Mouse (Mus musculus) hematopoietic stem cell, adult 5-6 weeks (primary cell): Measurements from ENCODE around the gene Nup210. TPM values are rescaled to one million over a fixed set of nuclear protein-coding genes. Genes with fewer than 3 reads are reported as not detected.
"Not testable (repeated sequence)": the region's sequence is repeated elsewhere in the genome, so short reads cannot be mapped to it uniquely, and the experiment has no call there.

Experiments used
- ATAC-seq, 2 experiments: fragments of 125-278 bp in 1 of 2; replicated peaks in 1 of 2; 2 replicates each; pipeline ENCODE4 v1.8.0; 2016 to 2017; ENCODE audit warnings: inconsistent platforms in 2 of 2, mild to moderate bottlenecking in 2 of 2, moderate number of reproducible peaks in 2 of 2, low read depth in 1 of 2, moderate TSS enrichment in 1 of 2; ENCODE audit not compliant: low FRiP score in 2 of 2, poor library complexity in 2 of 2, severe bottlenecking in 2 of 2, insufficient read depth in 1 of 2, low TSS enrichment in 1 of 2
- total RNA-seq: library from RNA; stranded (forward); fragments of 172-1452, 232-1000 nt; gene quantifications from 2 replicates; pipeline ENCODE4 v1.2.3, GENCODE M21; 2017

Gene Nup210
- total RNA-seq, 1 experiment from 2014 or later, result 155 TPM

DNA sequence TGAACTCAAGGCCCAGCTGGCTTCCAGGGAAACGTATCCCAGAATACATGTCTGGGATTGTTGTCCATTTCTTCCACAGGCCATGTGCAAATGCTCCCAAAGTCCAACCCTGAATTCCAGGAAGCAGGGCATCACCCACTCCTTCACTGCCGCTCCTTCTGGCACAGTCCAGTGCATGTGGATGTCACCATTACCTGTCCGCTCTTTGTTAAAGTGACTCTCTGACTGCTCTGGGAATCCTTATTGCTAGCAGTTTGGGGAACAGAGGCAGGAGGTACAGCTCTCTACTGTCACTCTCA is 4.7 kb downstream of the Nup210 start:
- no peak for ATAC-seq

DNA sequence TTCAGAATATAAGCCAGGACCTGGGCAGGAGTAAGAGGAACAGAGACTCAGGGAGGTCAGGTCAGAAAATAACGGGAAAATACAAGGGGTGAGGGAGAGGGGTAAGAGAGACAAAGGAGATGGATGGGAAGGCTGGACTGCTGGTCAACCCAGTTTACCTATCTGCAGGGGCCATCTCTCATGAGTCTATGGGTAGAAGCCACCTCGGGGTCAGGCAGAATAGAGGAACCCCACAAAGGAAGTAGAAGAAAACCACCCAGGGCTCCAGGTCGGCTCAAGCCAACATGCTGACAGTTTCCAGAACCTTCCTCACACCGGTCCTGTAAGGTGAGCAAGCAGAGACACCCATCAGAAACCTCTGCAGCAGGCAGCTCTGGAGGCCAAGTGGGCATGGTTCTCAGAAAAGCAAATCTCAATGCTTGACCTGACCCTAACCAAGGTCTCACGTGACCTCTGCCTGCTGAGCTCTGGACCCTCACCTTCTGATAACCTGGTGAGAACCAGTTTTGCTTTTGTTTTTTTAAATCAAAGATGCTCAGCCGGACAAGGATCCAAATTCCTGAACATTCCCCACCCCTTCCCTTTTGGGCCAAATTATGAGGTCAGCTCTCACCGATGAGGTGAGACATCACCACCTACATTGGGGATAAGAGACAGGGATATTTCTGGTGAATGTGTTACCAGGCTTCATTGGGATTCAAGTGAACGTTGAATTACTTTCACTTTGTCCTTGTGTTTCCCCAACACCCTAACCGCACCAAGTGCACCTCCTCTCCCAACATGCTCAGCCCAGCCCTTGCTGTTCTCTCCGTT is 5.3 kb downstream of the Nup210 start:
- ATAC-seq, result peak; percentile 6 to 18; a peak in 1 of 4 replicates

DNA sequence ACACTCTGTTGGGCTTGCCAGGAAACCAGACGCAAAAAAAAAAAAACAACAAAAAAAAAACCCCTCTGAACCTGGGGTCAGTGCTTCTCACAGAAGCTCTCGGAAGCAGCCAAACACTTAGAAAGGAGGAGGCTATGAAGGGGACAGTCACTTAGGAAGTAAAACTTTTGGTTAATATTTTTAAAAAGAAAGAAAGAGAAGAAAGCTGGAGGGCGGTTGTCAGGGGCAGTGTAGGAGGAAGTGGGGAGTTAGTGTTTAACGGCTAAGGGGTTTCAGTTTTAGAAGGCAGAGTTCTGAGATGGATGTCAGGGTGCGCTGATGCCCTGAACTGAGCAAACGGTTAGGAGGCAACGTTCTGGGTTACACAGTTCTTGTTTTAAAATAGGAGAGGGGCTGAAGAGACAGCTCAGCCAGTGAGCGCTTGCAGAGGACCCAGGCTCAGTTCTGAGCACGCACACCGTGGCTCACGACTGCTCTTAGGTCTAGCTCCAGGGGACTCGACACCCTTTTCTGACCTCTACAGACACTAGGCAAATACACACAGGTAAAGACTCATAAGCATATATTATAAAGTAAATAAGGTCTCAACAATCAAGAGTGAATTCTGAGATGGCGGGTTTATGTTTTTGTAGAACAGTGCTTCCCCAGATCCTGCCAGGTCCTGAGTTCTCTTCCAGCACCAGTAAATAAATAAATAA is 6.2 kb downstream of the Nup210 start:
- peak; percentile 59 to 65 for ATAC-seq

DNA sequence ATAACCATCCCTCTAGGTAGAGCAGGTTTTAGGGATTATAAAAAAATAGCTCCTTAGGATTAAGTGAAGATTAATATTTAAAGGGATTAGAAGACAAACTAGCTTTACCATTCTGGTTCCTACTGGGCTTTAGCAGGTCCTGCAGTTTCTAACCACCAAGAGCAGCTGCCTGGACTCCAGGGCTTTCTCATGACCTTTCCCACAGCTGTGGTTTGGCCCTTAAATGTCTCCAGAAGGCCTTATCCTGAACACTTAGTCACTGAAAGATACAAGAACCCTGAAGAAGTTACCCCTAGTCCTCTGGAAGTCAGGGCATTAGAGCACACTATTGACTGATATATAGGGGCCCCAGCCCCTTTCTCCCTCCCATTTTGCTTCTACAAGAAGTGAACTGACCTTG is 7.1 kb downstream of the Nup210 start:
- no peak for ATAC-seq

DNA sequence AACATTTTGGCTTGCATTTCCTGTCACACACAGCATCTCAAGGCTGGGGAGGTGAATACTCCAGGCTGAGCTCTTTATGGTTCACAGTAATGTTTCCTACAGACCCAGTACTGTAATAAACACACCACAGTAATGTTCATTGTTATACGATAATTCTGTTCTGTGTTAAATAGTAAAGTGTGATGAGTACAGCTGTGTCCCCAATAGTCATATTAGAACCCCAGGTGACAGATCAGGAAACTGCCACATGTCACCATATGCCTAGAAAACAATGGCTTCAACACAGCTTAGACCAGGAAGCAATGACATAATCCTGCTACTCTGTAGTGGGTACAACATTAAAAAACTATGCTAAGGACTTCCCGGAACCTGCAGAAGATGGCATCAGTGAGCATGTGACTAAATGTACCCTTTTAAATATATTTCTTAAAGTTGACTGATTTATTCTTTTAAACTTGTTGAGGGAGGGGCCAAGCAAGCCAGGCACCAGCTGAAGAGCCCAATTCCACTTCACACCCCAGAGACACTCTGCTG is 7.6 kb downstream of the Nup210 start:
- ATAC-seq, result no peak; a peak in 1 of 4 replicates

DNA sequence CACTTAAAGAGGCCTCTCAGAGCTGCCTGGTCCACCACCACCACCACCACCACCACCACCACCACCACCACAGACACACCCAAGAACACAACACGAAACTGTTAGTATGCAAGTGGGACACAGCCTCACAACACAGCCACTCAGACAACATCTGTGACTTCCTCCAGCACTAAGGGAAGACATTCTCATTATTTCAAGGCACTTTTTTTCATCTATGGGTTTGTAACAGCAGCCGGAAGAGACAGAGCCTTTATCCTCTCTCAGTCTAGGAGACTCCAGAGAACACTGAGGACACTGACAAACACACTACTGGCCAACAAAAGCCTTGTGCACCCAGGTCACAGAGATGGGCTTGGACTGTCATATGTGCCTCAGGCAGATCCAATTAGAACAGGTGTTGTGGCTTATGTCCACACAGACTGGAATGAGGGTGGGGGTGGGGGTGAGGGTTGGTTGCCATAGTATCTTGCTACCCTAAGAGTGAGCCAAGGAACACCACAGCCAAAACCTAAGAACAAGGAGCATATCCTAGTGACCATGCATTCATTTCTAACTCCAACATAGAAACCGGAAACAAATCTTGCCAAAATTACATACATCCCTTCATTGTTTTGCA is 8.2 kb downstream of the Nup210 start:
- ATAC-seq, result no peak

DNA sequence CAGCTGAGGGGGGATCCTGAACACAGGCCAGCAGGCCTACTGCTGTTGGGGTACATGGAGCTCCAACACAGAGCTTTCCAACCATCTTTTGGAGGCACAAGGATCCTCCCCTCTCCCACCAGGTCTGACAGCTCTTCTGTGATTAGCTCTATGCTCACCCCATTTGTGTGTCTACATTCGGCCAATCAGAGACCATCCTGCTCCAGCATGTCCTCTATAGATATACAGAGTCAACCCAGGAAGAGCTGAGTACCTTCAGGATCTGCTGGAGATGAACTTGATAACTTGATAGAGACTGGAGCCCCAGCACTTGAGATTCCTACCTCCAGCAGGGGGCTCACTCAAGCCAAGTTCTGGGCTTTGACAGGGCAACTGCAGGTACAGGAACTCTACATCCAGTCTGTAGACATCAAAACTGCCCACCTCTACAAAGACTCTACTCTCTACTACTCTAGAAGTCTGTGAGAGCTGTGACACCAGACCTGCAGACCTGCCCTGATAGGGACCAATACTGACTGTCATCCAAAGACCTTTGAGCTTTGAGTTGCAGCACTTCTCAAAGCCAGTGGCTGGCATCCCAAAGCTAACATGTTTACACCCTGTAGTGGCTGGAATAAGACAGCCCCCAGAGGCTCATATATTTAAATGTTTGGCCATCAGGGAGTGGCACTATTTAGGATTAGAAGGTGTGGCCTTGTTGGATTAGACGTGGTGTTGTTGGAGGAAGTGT is 11.1 kb downstream of the Nup210 start:
- ATAC-seq, result no peak

DNA sequence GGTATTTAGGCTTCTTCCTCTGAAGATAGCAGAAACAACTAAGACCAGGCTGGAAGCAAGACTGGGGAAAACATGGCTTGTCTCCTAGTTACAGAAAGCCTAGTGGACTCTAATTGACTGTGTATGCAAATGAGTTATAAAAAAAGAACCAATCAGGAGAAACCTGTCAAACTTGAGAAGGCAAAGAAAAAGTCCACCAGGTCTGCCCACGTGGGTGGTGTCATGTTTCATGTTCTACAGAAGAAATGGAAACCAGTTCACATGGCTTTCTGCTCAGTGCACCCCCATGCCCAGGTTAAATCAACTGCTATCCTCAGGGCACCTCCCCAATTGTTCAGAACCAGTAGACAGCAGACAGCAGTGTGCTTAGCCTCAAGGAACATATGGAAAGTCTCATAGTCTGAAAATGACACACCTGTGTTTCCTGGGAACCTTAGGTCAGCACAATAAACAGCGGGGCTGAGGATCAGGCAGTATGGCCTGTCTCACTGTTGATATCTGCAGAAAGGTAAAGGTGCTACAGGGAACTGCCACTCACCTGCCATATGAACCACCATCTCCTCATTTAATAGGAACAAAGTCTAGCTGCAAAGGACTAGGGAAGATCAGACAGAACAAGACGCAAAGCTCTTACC is 11.7 kb downstream of the Nup210 start:
- peak; percentile 58 to 71 for ATAC-seq

DNA sequence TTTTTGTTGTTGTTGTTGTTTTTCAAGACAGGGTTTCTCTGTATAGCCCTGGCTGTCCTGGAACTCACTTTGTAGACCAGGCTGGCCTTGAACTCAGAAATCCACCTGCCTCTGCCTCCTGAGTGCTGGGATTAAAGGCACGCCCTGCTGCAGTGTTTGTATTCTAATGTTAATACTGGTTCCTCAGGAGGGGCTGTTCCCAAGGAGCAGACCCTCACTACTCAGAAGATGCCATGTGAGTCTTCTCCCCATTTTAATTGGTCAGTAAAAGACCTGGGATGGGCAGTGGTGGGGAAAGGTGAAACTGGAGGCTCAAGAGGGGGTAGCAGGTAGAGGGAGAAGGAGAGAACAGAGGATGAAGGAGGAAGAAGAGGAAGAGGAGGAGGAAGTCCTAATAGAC is 13.2 kb downstream of the Nup210 start:
- ATAC-seq, result not testable (repeated sequence)

DNA sequence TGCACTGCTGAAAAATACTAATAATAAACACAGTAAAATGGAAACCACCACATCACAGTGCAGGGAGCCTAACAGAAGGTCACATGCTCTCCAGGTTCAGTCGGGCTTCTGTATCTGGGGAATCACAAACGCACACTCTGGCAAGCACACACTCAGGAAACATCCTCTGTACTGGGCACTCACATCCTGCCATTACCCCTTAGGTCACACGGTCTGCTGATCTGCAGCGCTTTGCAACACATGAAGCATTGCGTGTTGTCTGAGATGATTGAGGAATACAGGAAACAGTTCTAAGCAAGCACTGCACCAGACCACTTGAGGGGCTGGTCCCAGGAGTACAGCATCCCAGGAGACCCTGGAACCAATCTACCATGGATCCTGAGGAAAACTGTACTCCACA is 16.0 kb downstream of the Nup210 start:
- ATAC-seq, result peak in 1 of 2 experiments; percentile 37; a peak in 1 of 4 replicates

DNA sequence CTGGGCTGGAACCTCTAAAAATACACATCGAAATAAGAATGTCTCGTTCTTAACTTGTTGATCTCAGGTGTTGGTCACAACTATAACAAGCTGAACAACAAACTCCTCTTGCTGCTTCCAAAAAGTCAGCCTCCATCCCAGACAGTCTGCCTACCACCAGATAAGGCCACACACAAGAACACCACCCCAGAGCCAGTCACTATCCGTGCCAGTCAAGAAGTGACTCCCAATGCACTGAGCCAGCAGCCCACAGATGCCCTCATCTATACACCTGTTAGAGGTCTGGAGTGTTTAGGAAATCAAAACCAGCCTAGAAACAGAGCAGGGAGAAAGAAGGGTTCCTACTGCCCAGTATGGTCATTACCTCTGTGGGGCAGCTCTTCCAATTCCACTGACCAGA is 18.8 kb downstream of the Nup210 start:
- no peak for ATAC-seq

DNA sequence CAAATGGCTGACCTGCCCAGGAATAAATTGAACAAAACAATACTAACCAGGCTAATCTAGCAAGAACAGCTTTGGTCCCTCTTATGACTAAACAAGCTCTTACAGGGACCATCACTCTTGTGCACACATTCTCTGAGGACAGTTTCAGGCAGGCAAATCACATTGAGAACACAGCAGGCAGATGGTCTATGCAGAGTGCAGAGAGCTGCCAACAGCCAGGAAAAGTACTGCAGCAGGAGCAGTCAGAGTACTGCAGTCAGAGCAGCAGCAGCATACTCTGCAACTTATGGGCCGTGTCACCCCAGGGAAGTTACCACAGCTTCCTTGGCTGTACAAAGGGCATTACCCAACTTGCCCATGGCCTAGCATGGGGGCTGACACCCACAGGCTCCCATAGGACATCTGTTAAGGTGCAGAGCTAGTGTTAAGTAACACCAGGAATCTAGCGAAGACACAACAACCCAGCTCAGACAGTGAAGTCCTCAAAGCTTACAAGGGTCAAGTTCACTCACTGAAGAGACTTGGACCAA is 21.5 kb downstream of the Nup210 start:
- peak in 1 of 2 experiments; percentile 35; a peak in 1 of 4 replicates for ATAC-seq

DNA sequence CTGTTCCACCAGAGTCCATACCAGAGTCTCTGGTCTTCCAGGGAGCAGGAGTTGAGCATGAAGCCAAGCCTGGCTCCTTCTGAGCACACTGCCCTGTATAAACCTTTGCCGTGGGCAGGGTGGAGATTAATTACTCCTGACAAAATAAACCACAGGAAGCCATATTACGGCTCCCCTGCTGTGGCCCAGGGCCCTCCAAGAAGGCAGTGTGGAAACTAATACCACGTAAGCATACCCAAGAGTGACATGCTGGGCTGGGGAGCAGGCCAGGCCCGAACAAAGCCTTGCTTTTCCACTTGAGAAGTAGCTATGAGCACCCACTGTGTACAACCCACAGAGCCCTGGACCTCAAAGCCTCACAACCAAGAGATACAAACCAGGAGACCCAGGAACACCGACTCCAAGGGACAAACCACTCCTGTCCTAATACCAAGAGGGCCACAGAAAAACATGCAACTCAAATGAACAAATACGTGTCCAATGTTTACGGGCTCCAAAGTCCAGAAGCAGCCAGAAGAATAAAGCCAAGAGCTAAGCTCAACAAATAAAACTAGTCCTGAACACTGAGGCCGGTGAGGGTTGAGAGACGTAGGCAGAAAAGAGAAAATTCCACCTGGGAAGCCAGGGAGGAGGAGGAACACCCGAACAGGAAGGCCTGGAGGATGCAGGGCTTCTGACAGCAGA is 24.3 kb downstream of the Nup210 start:
- ATAC-seq, result peak; percentile 80 to 85

DNA sequence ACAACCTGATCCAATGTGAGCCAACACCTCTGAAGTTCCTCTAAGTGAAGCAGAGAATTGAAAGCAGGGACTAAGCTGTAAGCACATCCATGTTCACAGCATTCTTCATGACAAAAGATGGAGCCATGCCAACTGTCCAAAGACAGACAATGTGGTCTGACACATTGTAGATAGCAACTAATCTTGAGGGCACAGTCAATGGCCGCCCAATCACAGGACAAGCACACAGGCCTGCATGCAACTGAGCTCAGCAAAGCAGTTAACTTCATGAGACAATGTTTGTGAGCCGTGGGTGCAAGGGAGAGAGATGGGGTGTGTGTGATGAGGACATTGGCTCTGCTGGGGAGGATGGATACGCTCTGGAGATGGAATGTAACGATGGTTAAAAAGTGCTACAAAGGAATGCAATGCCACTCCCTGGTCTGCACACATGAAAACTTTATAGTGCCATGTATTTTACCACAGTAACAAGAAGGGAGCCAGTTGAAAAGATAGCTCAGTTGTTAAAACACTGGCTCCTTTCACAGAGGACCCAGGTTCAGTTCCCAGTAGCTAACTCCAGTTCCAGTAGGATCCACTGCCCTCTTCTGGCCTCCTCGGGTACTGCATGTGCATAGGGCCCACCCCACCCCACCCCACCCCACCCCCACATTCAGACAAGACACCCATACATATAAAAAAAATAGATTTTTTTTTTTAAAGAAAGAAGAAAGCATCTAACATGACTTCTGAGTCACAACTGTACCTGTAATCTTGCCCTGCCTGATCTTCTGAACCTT is 31.3 kb downstream of the Nup210 start:
- ATAC-seq, result 0 out of 4 replicates have a peak, but pooled peaks of 1 of the 2 experiments have one; percentile 39

DNA sequence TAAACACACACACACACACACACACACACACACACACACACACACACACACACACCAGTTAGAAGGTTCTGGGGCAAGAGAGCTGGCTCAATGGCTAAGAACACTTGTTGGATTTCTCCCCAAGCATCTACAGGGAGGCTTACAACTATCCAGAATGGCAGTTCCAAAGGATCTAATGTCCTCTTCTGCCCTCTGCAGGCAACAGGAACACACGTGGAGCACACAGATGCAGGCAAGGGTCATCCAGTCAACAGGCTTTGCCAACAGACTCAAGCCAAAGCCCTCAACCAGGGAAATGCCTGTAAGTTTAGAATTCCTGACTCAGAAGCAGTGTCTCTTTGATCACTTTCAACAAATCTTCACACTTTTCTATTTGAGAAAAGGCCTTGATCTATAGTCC is 36.6 kb downstream of the Nup210 start:
- no peak for ATAC-seq

DNA sequence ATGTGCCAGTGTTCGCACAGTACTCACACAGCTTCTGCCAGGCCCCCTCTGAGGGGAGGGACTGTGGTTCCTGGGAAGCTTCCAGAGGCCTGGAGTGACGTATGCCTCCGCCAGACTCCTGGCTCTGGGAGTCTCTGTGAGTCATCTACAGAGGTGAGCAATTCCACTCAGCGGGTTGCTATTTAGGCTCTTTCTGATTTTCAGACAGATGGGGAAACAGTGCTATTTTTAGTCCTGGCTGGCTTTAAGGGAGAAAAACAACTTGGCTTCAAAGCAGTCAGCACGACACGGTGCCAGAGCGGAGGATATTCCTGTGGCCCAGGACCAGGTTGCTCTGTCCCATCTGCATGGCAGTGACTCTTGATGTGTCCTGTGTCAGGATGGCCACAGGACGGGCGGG is 40.4 kb downstream of the Nup210 start:
- no peak for ATAC-seq
